Mouse (Mus musculus) neural tube, embryonic 14.5 days (tissue): ENCODE results near the gene Uba6. TPM values are rescaled to one million over a fixed set of nuclear protein-coding genes. Genes with fewer than 3 reads are reported as not detected.
A peak's percentile ranks its signal among the peaks of the same experiment; 100 is the strongest.

Experiments used
- ATAC-seq: fragments of 200-750 bp; cut with Nextera tagmentation; 2 replicates; pipeline ENCODE4 v1.8.0; 2017; ENCODE audit warnings: low read depth, mild to moderate bottlenecking, moderate TSS enrichment, moderate library complexity
- H3K27ac ChIP-seq: fragments of 300-500 bp; sonication (generic); 2 replicates; pipeline ENCODE4 v1.5.1; 2014; ENCODE audit warnings: low read depth, mild to moderate bottlenecking, control low read depth, low read length, moderate library complexity, mixed read lengths
- H3K27me3 ChIP-seq: fragments of 300-500 bp; sonication (generic); 2 replicates; pipeline ENCODE4 v1.6.1; 2014; ENCODE audit warnings: low read length; ENCODE audit not compliant: control insufficient read depth, insufficient read depth
- H3K36me3 ChIP-seq: fragments of 300-500 bp; sonication (generic); 2 replicates; pipeline ENCODE4 v1.6.1; 2014; ENCODE audit warnings: low read length, mixed read lengths; ENCODE audit not compliant: control insufficient read depth, insufficient read depth
- H3K4me1 ChIP-seq: fragments of 300-500 bp; sonication (generic); 2 replicates; pipeline ENCODE4 v1.6.1; 2014; ENCODE audit warnings: low read length; ENCODE audit not compliant: control insufficient read depth, insufficient read depth
- H3K4me2 ChIP-seq: fragments of 300-500 bp; sonication (generic); 2 replicates; pipeline ENCODE4 v1.6.1; 2014; ENCODE audit warnings: mild to moderate bottlenecking, low read depth, low read length, control low read depth
- H3K4me3 ChIP-seq: fragments of 300-500 bp; sonication (generic); 2 replicates; pipeline ENCODE4 v1.5.1; 2014; ENCODE audit warnings: low read depth, low read length, control low read depth, mixed read lengths
- H3K9ac ChIP-seq: fragments of 300-500 bp; sonication (generic); replicated peaks from 2 replicates; pipeline ENCODE4 v1.6.1; 2014; ENCODE audit warnings: low read depth, mild to moderate bottlenecking, control low read depth, low read length, mixed read lengths
- H3K9me3 ChIP-seq: fragments of 300-500 bp; sonication (generic); 2 replicates; pipeline ENCODE4 v1.6.1; 2016; ENCODE audit warnings: low read length; ENCODE audit not compliant: control insufficient read depth
- WGBS: fragments of 180-500 bp; shearing (Covaris S2); extraction: QIAGEN DNeasy Blood & Tissue Kit; methylation state at CpG from one replicate; pipeline ENCODE4 v1.1.7; 2014; 5-methylcytosine and 5-hydroxymethylcytosine counted together
- polyA plus RNA-seq: library from polyadenylated mRNA; unstranded; fragments of >200 nt; fragmentation: Nextera tagmentation; extraction: Ambion mirVana; gene quantifications from 2 replicates; pipeline ENCODE4 v1.2.1, GENCODE M21; 2014

The Uba6 gene
- 20.4 and 21.9 TPM in 2 replicates for polyA plus RNA-seq

DNA sequence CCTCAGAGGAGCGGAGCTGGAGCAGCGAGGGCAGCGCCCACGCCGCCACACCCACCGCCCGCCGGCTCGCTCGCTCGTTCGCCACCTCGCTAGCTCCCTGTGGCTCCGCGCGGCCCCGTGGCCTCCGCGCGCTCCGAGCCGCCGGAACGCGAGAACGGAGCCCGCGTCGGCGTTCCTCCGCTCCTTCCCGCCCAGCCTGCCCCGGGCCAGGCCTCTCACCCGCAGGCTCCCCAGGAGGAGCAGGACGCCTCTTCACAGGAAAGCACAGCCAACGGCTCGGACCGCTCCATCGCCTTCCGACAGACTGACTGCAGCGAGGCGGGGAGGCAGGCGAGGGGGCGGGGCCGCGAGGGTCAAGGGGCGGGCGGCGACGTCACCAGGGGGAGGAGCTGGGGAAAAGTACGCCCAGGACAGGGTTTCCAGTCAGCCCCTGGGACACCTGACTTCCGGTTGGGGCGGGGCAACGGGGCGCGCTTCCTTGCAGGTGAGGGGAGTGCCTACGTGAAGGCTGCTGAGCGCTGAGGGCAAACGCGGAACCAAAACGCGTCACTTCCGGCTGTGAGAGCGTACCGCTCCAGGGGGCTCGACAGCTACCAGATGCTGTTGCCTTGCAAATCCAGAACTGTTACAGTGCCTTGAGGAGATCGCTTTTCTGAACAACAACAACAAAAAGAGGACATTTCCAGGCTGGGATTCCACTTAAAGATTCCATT is at the start of gene Uba6:
Gene Uba6 (minus strand): TSS at position 355 of the 713 bp plus-strand sequence.
- Histone ChIP-seq H3K4me2 (peak within 1 kb of the TSS; percentile 84), H3K27ac (peak within 1 kb of the TSS; percentile 95), H3K4me3 (peak within 1 kb of the TSS; percentile 90), H3K27me3 (no peaks in the 10 kb centered on the region), H3K4me1 (peaks cover 9% of the 10 kb centered on the region; the same call in 1 of the 2 replicates), H3K36me3 (peaks cover 3% of the 10 kb centered on the region; the same call in 1 of the 2 replicates), H3K9ac (peak within 1 kb of the TSS; percentile 92), H3K9me3 (no peaks in the 10 kb centered on the region)
- peak; percentile 99 for ATAC-seq
- 1% methylated on average over 57 of the region's 67 CpGs for WGBS

DNA sequence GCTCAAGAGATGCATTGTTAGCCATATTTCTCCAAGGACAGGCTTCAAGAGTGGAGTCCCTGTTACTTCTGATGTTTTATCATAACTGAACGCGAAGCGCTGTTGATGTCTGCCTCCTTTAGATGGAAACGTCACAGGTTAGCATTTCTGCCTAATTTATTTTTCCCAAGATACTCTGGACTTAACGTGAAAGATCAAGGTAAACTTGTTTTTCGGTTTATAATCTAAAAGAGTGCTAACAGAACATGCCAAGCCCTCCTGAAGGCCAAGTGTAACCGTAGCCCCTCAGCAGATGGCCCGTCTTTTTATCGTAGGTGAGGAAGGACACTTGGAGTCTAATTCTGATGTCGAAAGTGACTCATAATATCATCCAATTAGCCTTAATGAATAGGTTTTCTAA is 25.2 kb upstream of the Uba6 start, which contains the start of gene Gnrhr:
Gene Gnrhr (minus strand): TSS at position 101 of the 400 bp plus-strand sequence.
- no peak for ATAC-seq
- H3K27ac ChIP-seq: no peak within 1 kb of the TSS
- no peaks in the 10 kb centered on the region for H3K36me3 ChIP-seq
- 90% methylated on average over 10 of the region's 10 CpGs for WGBS
- no peaks in the 10 kb centered on the region for H3K9me3 ChIP-seq
- no peak within 1 kb of the TSS for H3K4me2 ChIP-seq
- H3K4me1 ChIP-seq: no peaks in the 10 kb centered on the region
- no peaks in the 10 kb centered on the region for H3K27me3 ChIP-seq
- H3K9ac ChIP-seq: no peak within 1 kb of the TSS
- no peak within 1 kb of the TSS for H3K4me3 ChIP-seq

DNA sequence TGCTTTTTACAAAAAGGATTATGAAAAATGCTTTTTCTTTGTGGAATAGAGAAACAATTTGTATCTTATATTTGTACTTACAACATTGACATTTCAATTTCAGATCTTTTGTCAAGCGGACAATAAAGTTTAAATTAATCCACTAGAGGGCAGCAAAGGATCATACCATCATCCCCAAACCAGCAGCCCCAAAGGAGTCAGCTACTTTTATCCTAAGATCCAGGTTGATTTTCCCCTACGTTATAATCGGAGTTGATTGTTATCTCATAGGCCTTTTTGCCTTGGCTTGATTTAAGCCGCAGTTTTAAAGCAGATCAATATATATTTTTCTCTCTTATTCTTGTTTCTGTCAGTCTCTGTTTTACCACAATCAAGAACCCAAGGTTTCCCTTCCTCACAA is 18.8 kb upstream of the Uba6 start:
- H3K27ac ChIP-seq: no peak overlapping the region
- H3K9me3 ChIP-seq: no peaks in the 10 kb centered on the region
- H3K36me3 ChIP-seq: no peaks in the 10 kb centered on the region
- H3K4me3 ChIP-seq: no peak overlapping the region
- H3K4me2 ChIP-seq: no peak overlapping the region
- WGBS: 22% methylated on average over 4 of the region's 4 CpGs
- ATAC-seq: peak; percentile 60
- H3K4me1 ChIP-seq: no peaks in the 10 kb centered on the region
- no peak overlapping the region for H3K9ac ChIP-seq
- no peaks in the 10 kb centered on the region for H3K27me3 ChIP-seq

DNA sequence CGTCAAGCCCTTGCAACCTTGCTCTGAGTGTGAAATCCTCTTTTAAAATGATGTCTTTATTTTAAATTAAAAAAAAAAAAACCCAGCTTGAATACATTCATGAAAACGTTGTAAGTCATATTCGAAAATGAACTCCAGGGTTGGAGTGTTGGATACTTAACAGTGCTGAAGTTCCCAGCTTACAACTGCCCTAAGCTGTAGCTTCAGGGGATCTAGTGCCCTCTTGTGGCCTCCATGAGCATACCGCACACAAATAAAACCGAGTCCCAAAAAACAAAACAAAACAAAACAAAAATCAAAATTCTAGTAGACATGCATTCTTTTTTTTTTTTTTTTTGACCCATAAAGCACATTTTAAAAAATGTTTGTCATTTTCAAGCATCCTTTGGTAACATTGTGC is 18.2 kb upstream of the Uba6 start:
- H3K9ac ChIP-seq: no peak overlapping the region
- no peaks in the 10 kb centered on the region for H3K27me3 ChIP-seq
- no peak overlapping the region for H3K4me2 ChIP-seq
- 26% methylated on average over 5 of the region's 5 CpGs for WGBS
- H3K9me3 ChIP-seq: no peaks in the 10 kb centered on the region
- no peaks in the 10 kb centered on the region for H3K36me3 ChIP-seq
- H3K4me3 ChIP-seq: no peak overlapping the region
- H3K4me1 ChIP-seq: no peaks in the 10 kb centered on the region
- no peak overlapping the region for H3K27ac ChIP-seq
- 0 out of 2 replicates have a peak, but pooled peaks have one; percentile 57 for ATAC-seq

DNA sequence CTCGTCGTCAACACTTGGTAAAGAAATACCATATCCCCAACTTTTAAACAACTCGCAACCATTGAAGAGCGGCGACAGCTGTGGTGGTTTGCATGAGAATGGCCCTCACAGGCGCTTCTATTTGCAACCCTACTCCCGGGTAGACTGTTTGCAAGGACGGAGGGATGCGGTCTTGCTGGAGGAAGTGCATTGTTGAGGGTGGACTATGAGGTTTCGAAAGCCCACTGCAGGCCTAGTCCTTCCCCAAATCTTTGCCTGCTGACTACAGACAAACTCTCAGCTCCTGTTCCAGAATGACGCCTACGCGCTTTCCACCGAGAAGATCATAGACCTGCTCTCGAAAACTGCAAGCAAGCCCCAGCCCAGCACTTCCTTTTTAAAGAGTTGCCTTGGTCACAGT is 17.7 kb upstream of the Uba6 start:
- Histone ChIP-seq H3K36me3 (no peaks in the 10 kb centered on the region), H3K9ac (no peak overlapping the region), H3K4me3 (no peak overlapping the region), H3K9me3 (no peaks in the 10 kb centered on the region), H3K4me2 (no peak overlapping the region), H3K4me1 (no peaks in the 10 kb centered on the region), H3K27me3 (no peaks in the 10 kb centered on the region), H3K27ac (no peak overlapping the region)
- ATAC-seq: no peak
- WGBS: 44% methylated on average over 15 of the region's 15 CpGs

DNA sequence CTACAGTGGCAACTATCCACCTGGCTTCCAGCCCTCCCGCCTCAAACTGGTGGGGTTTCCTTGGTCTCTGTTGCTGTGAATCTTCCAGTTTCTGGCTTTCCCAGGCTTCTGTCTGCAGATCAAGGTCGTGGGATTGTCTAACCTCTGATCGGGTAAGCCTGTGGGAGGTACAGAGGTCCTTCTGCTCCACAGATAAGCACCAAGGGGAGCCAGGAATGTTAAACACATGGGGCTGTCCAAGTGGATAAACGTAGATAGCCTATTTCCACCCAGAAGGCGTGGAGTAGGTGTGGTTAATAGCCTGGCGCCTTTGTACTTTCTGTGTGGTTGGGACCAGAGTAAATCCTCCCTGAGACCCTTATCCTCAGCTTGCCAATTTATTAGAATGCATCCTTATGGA is 14.8 kb upstream of the Uba6 start:
- Histone ChIP-seq H3K4me2 (no peak overlapping the region), H3K27ac (no peak overlapping the region), H3K9me3 (no peaks in the 10 kb centered on the region), H3K4me1 (no peaks in the 10 kb centered on the region), H3K4me3 (no peak overlapping the region), H3K9ac (no peak overlapping the region), H3K36me3 (no peaks in the 10 kb centered on the region), H3K27me3 (no peaks in the 10 kb centered on the region)
- 83% methylated on average over 6 of the region's 6 CpGs for WGBS
- no peak for ATAC-seq

DNA sequence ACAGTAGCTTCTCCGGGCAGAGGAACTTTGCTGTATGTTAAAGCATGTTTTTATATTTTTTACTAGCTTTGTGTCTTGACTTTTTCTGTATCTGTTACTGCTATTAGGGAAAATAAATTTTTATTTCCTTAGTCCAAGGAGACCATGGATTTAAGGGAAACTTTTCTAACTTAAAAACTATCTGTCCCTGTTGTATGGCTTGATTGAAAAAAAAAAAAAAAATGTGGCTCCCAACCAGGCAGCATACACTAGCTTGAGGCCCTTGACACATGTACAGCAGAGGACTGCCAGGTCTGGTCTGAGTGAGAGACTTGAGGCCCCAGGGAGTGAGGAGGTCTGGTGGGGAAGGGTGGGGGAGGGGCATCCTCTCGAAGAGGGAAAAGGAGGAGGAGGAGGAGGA is 1.2 kb upstream of the Uba6 start:
- Histone ChIP-seq H3K4me2 (peak overlapping the region; percentile 41; the same call in 1 of the 2 replicates), H3K4me3 (no peak overlapping the region), H3K27me3 (no peaks in the 10 kb centered on the region), H3K4me1 (peaks cover 9% of the 10 kb centered on the region; the same call in 1 of the 2 replicates), H3K27ac (no peak overlapping the region; the same call in 1 of the 2 replicates), H3K9me3 (no peaks in the 10 kb centered on the region), H3K9ac (no peak overlapping the region), H3K36me3 (peaks cover 2% of the 10 kb centered on the region; the same call in 1 of the 2 replicates)
- no peak for ATAC-seq
- WGBS: 46% methylated on average over 2 of the region's 2 CpGs

DNA sequence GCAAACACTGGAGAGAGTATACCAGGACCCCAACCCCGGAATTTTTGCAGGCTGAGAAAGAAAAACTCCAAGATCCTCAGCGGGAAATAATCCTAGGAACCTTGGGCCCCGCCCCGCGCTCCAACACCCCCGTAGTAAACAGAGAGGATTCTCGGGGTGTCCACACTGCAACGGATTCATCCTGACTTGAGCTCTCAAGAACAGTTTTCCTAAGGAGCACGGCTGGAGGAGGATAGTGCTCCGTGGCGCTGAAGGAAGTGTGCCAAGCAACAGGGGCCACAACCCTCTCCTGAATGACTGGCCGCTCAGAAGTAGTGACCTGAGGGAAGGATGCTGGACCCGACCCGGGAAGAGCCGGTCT is 535 bp downstream of the Uba6 start:
- WGBS: under 1% methylated on average over 15 of the region's 15 CpGs
- Histone ChIP-seq H3K4me3 (peak overlapping the region; percentile 90), H3K27ac (peak overlapping the region; percentile 95), H3K4me1 (peaks cover 9% of the 10 kb centered on the region; the same call in 1 of the 2 replicates), H3K9ac (peak overlapping the region; percentile 92), H3K36me3 (peaks cover 3% of the 10 kb centered on the region; the same call in 1 of the 2 replicates), H3K27me3 (no peaks in the 10 kb centered on the region), H3K4me2 (peak overlapping the region; percentile 84), H3K9me3 (no peaks in the 10 kb centered on the region)
- peak; percentile 0; the same call in 1 of the 2 replicates for ATAC-seq

DNA sequence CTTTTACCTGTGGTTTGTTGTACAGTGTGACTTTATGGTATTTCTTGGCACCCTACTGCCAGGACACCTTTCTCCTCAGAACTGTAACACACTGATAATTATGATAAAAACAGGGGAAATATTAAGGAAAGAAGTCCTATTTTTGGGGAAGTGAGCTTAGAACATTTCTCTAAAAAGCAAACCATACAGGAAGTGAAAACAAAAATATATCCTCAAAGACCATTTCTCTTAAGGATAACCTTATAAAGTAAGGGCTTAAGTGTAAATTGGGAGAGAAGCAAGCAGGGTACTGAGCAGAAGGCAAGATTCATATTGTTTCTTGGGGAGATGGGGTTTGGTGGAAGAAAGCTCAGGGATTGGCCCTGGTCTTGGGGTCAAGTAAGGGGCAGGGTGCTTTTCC is 42.8 kb downstream of the Uba6 start:
- no peak overlapping the region for H3K27ac ChIP-seq
- no peak for ATAC-seq
- H3K36me3 ChIP-seq: peaks cover 23% of the 10 kb centered on the region
- H3K27me3 ChIP-seq: no peaks in the 10 kb centered on the region
- no peaks in the 10 kb centered on the region for H3K9me3 ChIP-seq
- H3K9ac ChIP-seq: no peak overlapping the region
- no peaks in the 10 kb centered on the region for H3K4me1 ChIP-seq
- no peak overlapping the region for H3K4me2 ChIP-seq
- no peak overlapping the region for H3K4me3 ChIP-seq
